Mouse (Mus musculus): ENCODE results near the gene Fbn1.

The Fbn1 gene

GRCm38 (mm10) chr2:125394428-125395101 lies 113.2 kb downstream of the Fbn1 start:
- DNase-seq (ENCODE audit: low read depth, low spot score) = no peak

GRCm38 (mm10) chr2:125391582-125391981 lies 116.2 kb downstream of the Fbn1 start:
- DNase-seq (ENCODE audit: low read depth, low spot score) = no peak

- DNase-seq (ENCODE audit: low read depth, low spot score) = no peak
These were observed 118.0 kb downstream of the Fbn1 start for GRCm38 (mm10) chr2:125389796-125390195.

- DNase-seq (ENCODE audit: low read depth, low spot score) = no peak
These were observed 121.4 kb downstream of the Fbn1 start for GRCm38 (mm10) chr2:125386221-125386965.

GRCm38 (mm10) chr2:125384941-125385340 lies 122.9 kb downstream of the Fbn1 start:
- no peak for DNase-seq (ENCODE audit: low read depth, low spot score)

- DNase-seq (ENCODE audit: low read depth, low spot score) = no peak
These were observed 123.4 kb downstream of the Fbn1 start for GRCm38 (mm10) chr2:125384415-125384814.

- no peak for DNase-seq (ENCODE audit: low read depth, low spot score)
These were observed 124.5 kb downstream of the Fbn1 start for GRCm38 (mm10) chr2:125383273-125383641.

- DNase-seq (ENCODE audit: low read depth, low spot score) = no peak
These were observed 125.0 kb downstream of the Fbn1 start for GRCm38 (mm10) chr2:125382613-125383272.

GRCm38 (mm10) chr2:125380086-125380485 lies 127.7 kb downstream of the Fbn1 start:
- no peak for DNase-seq (ENCODE audit: low read depth, low spot score)

- no peak for DNase-seq (ENCODE audit: low read depth, low spot score)
These were observed 128.6 kb downstream of the Fbn1 start for GRCm38 (mm10) chr2:125379206-125379605.

- DNase-seq (ENCODE audit: low read depth, low spot score) = no peak
These were observed 131.9 kb downstream of the Fbn1 start for GRCm38 (mm10) chr2:125375926-125376325.

GRCm38 (mm10) chr2:125375301-125375700 lies 132.5 kb downstream of the Fbn1 start:
- no peak for DNase-seq (ENCODE audit: low read depth, low spot score)

GRCm38 (mm10) chr2:125369666-125370065 lies 138.1 kb downstream of the Fbn1 start:
- no peak for DNase-seq (ENCODE audit: low read depth, low spot score)

GRCm38 (mm10) chr2:125368616-125369015 lies 139.2 kb downstream of the Fbn1 start:
- no peak for DNase-seq (ENCODE audit: low read depth, low spot score)

- no peak for DNase-seq (ENCODE audit: low read depth, low spot score)
These were observed 146.1 kb downstream of the Fbn1 start for GRCm38 (mm10) chr2:125361661-125362060.

- DNase-seq (ENCODE audit: low read depth, low spot score) = no peak
These were observed 151.3 kb downstream of the Fbn1 start for GRCm38 (mm10) chr2:125356486-125356885.

GRCm38 (mm10) chr2:125356068-125356467 lies 151.7 kb downstream of the Fbn1 start:
- DNase-seq (ENCODE audit: low read depth, low spot score) = no peak

- no peak for DNase-seq (ENCODE audit: low read depth, low spot score)
These were observed 152.4 kb downstream of the Fbn1 start for GRCm38 (mm10) chr2:125355216-125355971.

- no peak for DNase-seq (ENCODE audit: low read depth, low spot score)
These were observed 153.2 kb downstream of the Fbn1 start for GRCm38 (mm10) chr2:125354587-125354986.

- DNase-seq (ENCODE audit: low read depth, low spot score) = no peak
These were observed 158.6 kb downstream of the Fbn1 start for GRCm38 (mm10) chr2:125349144-125349543.

GRCm38 (mm10) chr2:125342181-125342950 lies 165.4 kb downstream of the Fbn1 start:
- no peak for DNase-seq (ENCODE audit: low read depth, low spot score)

Data from ES-CJ7 (cell line).